Mouse (Mus musculus) spleen, postnatal 10 days (tissue): ENCODE measurements around the gene Prkaa2.

Source experiments
- DNase-seq, 2 experiments: peaks; one replicate each; pipeline ENCODE4 v3.0.0; 2021 to 2022; ENCODE audit warnings: low spot score in 2 of 2

Gene Prkaa2

GRCm38 (mm10) chr4:105109199-105109989, at the start of gene Prkaa2:
Gene Prkaa2 (minus strand): TSS chr4:105109890.
- DNase-seq = peak; percentile 10 to 54

GRCm38 (mm10) chr4:105159531-105159870, 49.8 kb upstream of the Prkaa2 start:
- no peak for DNase-seq

- peak in 1 of 2 experiments; percentile 27 for DNase-seq
These were observed 49.2 kb upstream of the Prkaa2 start for GRCm38 (mm10) chr4:105158651-105159530.

- peak; percentile 47 to 76 for DNase-seq
These were observed 48.5 kb upstream of the Prkaa2 start for GRCm38 (mm10) chr4:105158169-105158555.

GRCm38 (mm10) chr4:105157276-105158168, 47.8 kb upstream of the Prkaa2 start, which contains the start of gene Plpp3:
Gene Plpp3 (plus strand): TSS chr4:105157347.
- peak; percentile 27 to 53 for DNase-seq

- no peak for DNase-seq
These were observed 47.2 kb upstream of the Prkaa2 start for GRCm38 (mm10) chr4:105156955-105157275.

GRCm38 (mm10) chr4:105156281-105156680, 46.6 kb upstream of the Prkaa2 start:
- DNase-seq = no peak

- no peak for DNase-seq
These were observed 43.5 kb upstream of the Prkaa2 start for GRCm38 (mm10) chr4:105153227-105153626.

GRCm38 (mm10) chr4:105151911-105152690, 42.4 kb upstream of the Prkaa2 start:
- DNase-seq = peak in 1 of 2 experiments; percentile 61

- DNase-seq = no peak
These were observed 39.8 kb upstream of the Prkaa2 start for GRCm38 (mm10) chr4:105149492-105149891.

GRCm38 (mm10) chr4:105133350-105134050, 23.8 kb upstream of the Prkaa2 start:
- DNase-seq = no peak

GRCm38 (mm10) chr4:105131756-105132314, 22.1 kb upstream of the Prkaa2 start:
- no peak for DNase-seq

GRCm38 (mm10) chr4:105129212-105129611, 19.5 kb upstream of the Prkaa2 start:
- no peak for DNase-seq

GRCm38 (mm10) chr4:105122429-105122828, 12.7 kb upstream of the Prkaa2 start:
- DNase-seq = peak in 1 of 2 experiments; percentile 47

- no peak for DNase-seq
These were observed 11.4 kb upstream of the Prkaa2 start for GRCm38 (mm10) chr4:105121081-105121480.

GRCm38 (mm10) chr4:105113468-105113867, 3.8 kb upstream of the Prkaa2 start:
- no peak for DNase-seq

- no peak for DNase-seq
These were observed 3.4 kb upstream of the Prkaa2 start for GRCm38 (mm10) chr4:105113042-105113441.

GRCm38 (mm10) chr4:105111770-105112169, 2.1 kb upstream of the Prkaa2 start:
- DNase-seq = no peak

- DNase-seq = no peak
These were observed 970 bp upstream of the Prkaa2 start for GRCm38 (mm10) chr4:105110684-105111035.
